ENCODE assay signal across 8 mouse cellular contexts in the genomic region with DNA sequence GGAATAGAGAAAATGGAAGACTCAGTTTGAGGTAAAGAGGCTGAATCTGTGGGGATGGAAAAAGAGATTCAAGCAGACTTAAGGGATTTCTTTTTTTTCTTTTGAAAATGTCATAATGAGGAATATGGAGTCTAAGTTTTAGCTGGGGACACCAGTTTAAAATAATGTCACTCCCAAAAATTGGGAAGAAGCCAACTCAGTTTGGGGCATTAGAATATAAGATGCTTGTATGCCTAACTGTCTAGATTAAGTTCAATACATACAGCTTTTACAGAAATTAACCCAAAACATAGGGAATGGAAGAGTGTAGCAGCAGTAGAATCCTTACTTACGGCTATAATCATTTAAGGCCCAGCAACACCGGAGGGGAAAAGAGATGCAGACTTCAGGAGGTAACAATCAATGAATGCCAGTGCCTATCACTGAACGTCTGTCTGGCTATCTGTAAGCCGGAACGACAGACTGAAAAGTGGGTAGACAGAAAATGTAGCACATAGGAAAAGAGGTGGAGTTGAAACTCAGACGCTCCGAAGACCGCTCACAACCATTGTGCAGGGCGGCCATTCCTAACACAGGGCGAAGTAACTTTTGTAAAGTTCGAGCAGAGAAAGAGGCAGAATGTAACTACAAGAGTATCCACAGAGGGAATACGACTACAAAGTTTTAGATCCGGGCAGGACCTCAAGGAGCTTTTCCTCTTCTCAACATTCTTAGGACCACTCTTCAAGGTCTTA. TPM values are rescaled to one million over a fixed set of nuclear protein-coding genes. Genes with fewer than 3 reads are reported as not detected.
DNase-seq lines count a peak whose midpoint lies in the region; ATAC-seq lines count a peak whose summit lies in the region.

No protein-coding gene starts in this region.

- peak overlapping the region; percentile 78 to 81 for H3K4me3 ChIP-seq in heart, embryonic 14.5 days (ENCODE audit: control insufficient read depth in 1 of 2, insufficient read depth in 1 of 2, low read depth in 1 of 2, low read length in 2 of 2)
- peak overlapping the region; percentile 90 for H3K4me3 ChIP-seq in forebrain, embryonic 11.5 days (ENCODE audit: low read depth, low read length)
- peak overlapping the region; percentile 76 for H3K4me3 ChIP-seq in liver, embryonic 15.5 days (replicated peaks)

- H3K4me1 ChIP-seq in heart, embryonic 14.5 days (ENCODE audit: control insufficient read depth in 2 of 2, insufficient read depth in 2 of 2, low read length in 2 of 2), result peaks cover 4 to 28% of the 10 kb centered on the region in 2 experiments
- peaks cover 2% of the 10 kb centered on the region; the same call in 1 of the 2 replicates for H3K4me1 ChIP-seq in forebrain, embryonic 11.5 days (replicated peaks; ENCODE audit: control insufficient read depth, insufficient read depth, low read length)
- peaks cover 40% of the 10 kb centered on the region for H3K4me1 ChIP-seq in liver, embryonic 15.5 days (replicated peaks)

- peaks cover 13% of the 10 kb centered on the region for H3K36me3 ChIP-seq in heart, embryonic 14.5 days (ENCODE audit: control insufficient read depth, insufficient read depth, low read length)
- no peaks in the 10 kb centered on the region for H3K36me3 ChIP-seq in forebrain, embryonic 11.5 days (ENCODE audit: control insufficient read depth, insufficient read depth, low read length)
- H3K36me3 ChIP-seq in liver, embryonic 15.5 days (replicated peaks), result peaks cover 25% of the 10 kb centered on the region

- H3K27me3 ChIP-seq in heart, embryonic 14.5 days (ENCODE audit: control insufficient read depth, insufficient read depth, low read length), result no peaks in the 10 kb centered on the region
- H3K27me3 ChIP-seq in forebrain, embryonic 11.5 days (ENCODE audit: control insufficient read depth, insufficient read depth, low read length), result no peaks in the 10 kb centered on the region
- H3K27me3 ChIP-seq in liver, embryonic 15.5 days, result no peaks in the 10 kb centered on the region

- no peak for DNase-seq in heart, adult 18-20 months
- peak; percentile 26 for DNase-seq in ES-CJ7 (ENCODE audit: low read depth, low spot score)
- DNase-seq in forebrain, embryonic 11.5 days (ENCODE audit: low spot score), result no peak
- no peak for DNase-seq in ovary, postnatal 10 days (ENCODE audit: low spot score)
- DNase-seq in right cerebral cortex, postnatal 25 days, result no peak
- no peak for DNase-seq in gastrocnemius, postnatal 4 days (ENCODE audit: low spot score in 2 of 2)

- peak overlapping the region; percentile 82 for H3K9ac ChIP-seq in heart, embryonic 14.5 days (ENCODE audit: low read length)
- peak overlapping the region; percentile 82 for H3K9ac ChIP-seq in forebrain, embryonic 11.5 days (ENCODE audit: low read length)
- peak overlapping the region; percentile 80 for H3K9ac ChIP-seq in liver, embryonic 15.5 days

- ATAC-seq in heart, embryonic 14.5 days (ENCODE audit: insufficient number of reproducible peaks, insufficient read depth, low FRiP score, low read depth), result no peak
- ATAC-seq in forebrain, embryonic 11.5 days (replicated peaks; ENCODE audit: low FRiP score), result no peak
- ATAC-seq in liver, embryonic 15.5 days (ENCODE audit: insufficient read depth), result no peak

- H3K9me3 ChIP-seq in heart, embryonic 14.5 days (ENCODE audit: control insufficient read depth, low read length), result no peaks in the 10 kb centered on the region
- H3K9me3 ChIP-seq in forebrain, embryonic 11.5 days (ENCODE audit: control insufficient read depth, low read length), result no peaks in the 10 kb centered on the region
- H3K9me3 ChIP-seq in liver, embryonic 15.5 days (replicated peaks), result no peaks in the 10 kb centered on the region

- 3% methylated on average over 13 of the region's 13 CpGs for WGBS in heart, embryonic 14.5 days
- WGBS in forebrain, embryonic 11.5 days, result 2% methylated on average over 13 of the region's 13 CpGs
- WGBS in liver, embryonic 15.5 days (ENCODE audit: insufficient replicate concordance), result under 1% methylated on average over 13 of the region's 13 CpGs

- peak overlapping the region; percentile 89 for H3K4me2 ChIP-seq in heart, embryonic 14.5 days (ENCODE audit: low read length)
- peak overlapping the region; percentile 61 for H3K4me2 ChIP-seq in forebrain, embryonic 11.5 days (ENCODE audit: low read depth, low read length, severe bottlenecking)
- H3K4me2 ChIP-seq in liver, embryonic 15.5 days, result peak overlapping the region; percentile 83

- peak overlapping the region; percentile 89 to 92 for H3K27ac ChIP-seq in heart, embryonic 14.5 days (replicated peaks in 1 of 2; ENCODE audit: control insufficient read depth in 1 of 2, insufficient read depth in 1 of 2, low read depth in 2 of 2, low read length in 2 of 2)
- H3K27ac ChIP-seq in forebrain, embryonic 11.5 days (ENCODE audit: low read depth, low read length), result 0 out of 2 replicates have a peak overlapping the region, but pooled peaks have one; percentile 82
- peak overlapping the region; percentile 79 for H3K27ac ChIP-seq in liver, embryonic 15.5 days (replicated peaks)

RNA-seq across cellular contexts. Expression of a gene that starts 1.3 kb away (rescaled TPM):
- polyA plus RNA-seq in heart, embryonic 14.5 days (2014; fragmentation: Nextera tagmentation; extraction: Ambion mirVana), result 27.2 and 30.4 TPM in 2 replicates
- total RNA-seq in heart, adult 18-20 months (2021), result under 1 TPM; 0.12 to 0.15 TPM
- polyA plus RNA-seq in forebrain, embryonic 11.5 days (2014; fragmentation: Nextera tagmentation; extraction: Ambion mirVana), result 87.9 and 93.7 TPM in 2 replicates
- 27.7 and 29.5 TPM in 2 replicates for polyA plus RNA-seq in liver, embryonic 15.5 days (2015; fragmentation: Nextera tagmentation; extraction: Ambion mirVana)
- total RNA-seq in gastrocnemius, postnatal 4 days (2021), result 10 to 100 TPM; 14.7 to 15.2 TPM

RNA-seq across cellular contexts. Expression of a gene that starts 1.4 kb away (rescaled TPM):
- 36.4 and 38.2 TPM in 2 replicates for polyA plus RNA-seq in heart, embryonic 14.5 days (2014; fragmentation: Nextera tagmentation; extraction: Ambion mirVana)
- total RNA-seq in heart, adult 18-20 months (2021), result 10 to 100 TPM in 1 of 2 experiments, 1 to 10 TPM in 1; 8.4 to 11.0 TPM
- polyA plus RNA-seq in forebrain, embryonic 11.5 days (2014; fragmentation: Nextera tagmentation; extraction: Ambion mirVana), result 78.2 and 83.7 TPM in 2 replicates
- 18.4 and 19.4 TPM in 2 replicates for polyA plus RNA-seq in liver, embryonic 15.5 days (2015; fragmentation: Nextera tagmentation; extraction: Ambion mirVana)
- 10 to 100 TPM; 26.1 to 27.6 TPM for total RNA-seq in gastrocnemius, postnatal 4 days (2021)
